Mouse (Mus musculus) heart, embryonic 11.5 days (tissue): Measurements from ENCODE around the gene Cald1. TPM values are rescaled to one million over a fixed set of nuclear protein-coding genes. Genes with fewer than 3 reads are reported as not detected.

Experiments used
- ATAC-seq: fragments of 200-750 bp; cut with Nextera tagmentation; replicated peaks from 2 replicates; pipeline ENCODE4 v1.8.0; 2017; ENCODE audit warnings: moderate library complexity; ENCODE audit not compliant: insufficient number of reproducible peaks, low FRiP score, low TSS enrichment
- H3K27ac ChIP-seq: fragments of 300-500 bp; sonication (generic); 2 replicates; pipeline ENCODE4 v1.5.1; 2014; ENCODE audit warnings: mild to moderate bottlenecking, low read depth, low read length
- H3K27me3 ChIP-seq: fragments of 300-500 bp; sonication (generic); 2 replicates; pipeline ENCODE4 v1.6.1; 2014; ENCODE audit warnings: mild to moderate bottlenecking, low read length, mixed read lengths; ENCODE audit not compliant: control insufficient read depth, insufficient read depth
- H3K36me3 ChIP-seq: fragments of 300-500 bp; sonication (generic); 2 replicates; pipeline ENCODE4 v1.6.1; 2014; ENCODE audit warnings: mild to moderate bottlenecking, low read length, moderate library complexity, mixed read lengths; ENCODE audit not compliant: control insufficient read depth, insufficient read depth
- H3K4me1 ChIP-seq: fragments of 300-500 bp; sonication (generic); 2 replicates; pipeline ENCODE4 v1.6.1; 2014; ENCODE audit warnings: low read length; ENCODE audit not compliant: control insufficient read depth, insufficient read depth
- H3K4me2 ChIP-seq: fragments of 300-500 bp; sonication (generic); 2 replicates; pipeline ENCODE4 v1.6.1; 2014; ENCODE audit warnings: mild to moderate bottlenecking, moderate library complexity
- H3K4me3 ChIP-seq: fragments of 300-500 bp; sonication (generic); 2 replicates; pipeline ENCODE4 v1.5.1; 2014; ENCODE audit warnings: low read depth, low read length
- H3K9ac ChIP-seq: fragments of 300-500 bp; sonication (generic); 2 replicates; pipeline ENCODE4 v1.6.1; 2014; ENCODE audit warnings: mild to moderate bottlenecking, low read depth, low read length, moderate library complexity
- H3K9me3 ChIP-seq: fragments of 300-500 bp; sonication (generic); replicated peaks from 2 replicates; pipeline ENCODE4 v1.6.1; 2016; ENCODE audit warnings: low read length; ENCODE audit not compliant: control insufficient read depth
- WGBS: fragments of 180-500 bp; shearing (Covaris S2); extraction: QIAGEN DNeasy Blood & Tissue Kit; methylation state at CpG from one replicate; pipeline ENCODE4 v1.1.7; 2014; ENCODE audit not compliant: insufficient replicate concordance; 5-methylcytosine and 5-hydroxymethylcytosine counted together
- polyA plus RNA-seq: library from polyadenylated mRNA; unstranded; fragments of >200 nt; fragmentation: Nextera tagmentation; extraction: Ambion mirVana; gene quantifications from 2 replicates; pipeline ENCODE4 v1.2.1, GENCODE M21; 2014

Cald1 gene
- polyA plus RNA-seq, 1 experiment from 2014 or later = 167 TPM

- H3K27ac ChIP-seq = no peak overlapping the region
- no peaks in the 10 kb centered on the region for H3K9me3 ChIP-seq
- H3K36me3 ChIP-seq = no peaks in the 10 kb centered on the region
- no peak overlapping the region for H3K9ac ChIP-seq
- H3K4me1 ChIP-seq = peaks cover 7% of the 10 kb centered on the region; the same call in 1 of the 2 replicates
- no peak for ATAC-seq
- no peak overlapping the region for H3K4me2 ChIP-seq
- no peak overlapping the region for H3K4me3 ChIP-seq
- no peaks in the 10 kb centered on the region for H3K27me3 ChIP-seq
- 54% methylated on average over 6 of the region's 6 CpGs for WGBS
Observed at GRCm38 (mm10) chr6:34662626-34663025, 64.3 kb downstream of the Cald1 start.

GRCm38 (mm10) chr6:34664291-34664690 lies 66.0 kb downstream of the Cald1 start:
- H3K36me3 ChIP-seq = no peaks in the 10 kb centered on the region

GRCm38 (mm10) chr6:34664749-34665148 lies 66.4 kb downstream of the Cald1 start:
- no peak overlapping the region for H3K4me3 ChIP-seq

More at GRCm38 (mm10) chr6:34664291-34664690, 66.0 kb downstream of the Cald1 start:
- peaks cover 7% of the 10 kb centered on the region; the same call in 1 of the 2 replicates for H3K4me1 ChIP-seq
- H3K9ac ChIP-seq = no peak overlapping the region
- no peaks in the 10 kb centered on the region for H3K27me3 ChIP-seq
- 71% methylated on average over 4 of the region's 4 CpGs for WGBS
- ATAC-seq = no peak
- H3K9me3 ChIP-seq = no peaks in the 10 kb centered on the region
- H3K27ac ChIP-seq = no peak overlapping the region
- H3K4me2 ChIP-seq = no peak overlapping the region
- H3K4me3 ChIP-seq = no peak overlapping the region

DNA sequence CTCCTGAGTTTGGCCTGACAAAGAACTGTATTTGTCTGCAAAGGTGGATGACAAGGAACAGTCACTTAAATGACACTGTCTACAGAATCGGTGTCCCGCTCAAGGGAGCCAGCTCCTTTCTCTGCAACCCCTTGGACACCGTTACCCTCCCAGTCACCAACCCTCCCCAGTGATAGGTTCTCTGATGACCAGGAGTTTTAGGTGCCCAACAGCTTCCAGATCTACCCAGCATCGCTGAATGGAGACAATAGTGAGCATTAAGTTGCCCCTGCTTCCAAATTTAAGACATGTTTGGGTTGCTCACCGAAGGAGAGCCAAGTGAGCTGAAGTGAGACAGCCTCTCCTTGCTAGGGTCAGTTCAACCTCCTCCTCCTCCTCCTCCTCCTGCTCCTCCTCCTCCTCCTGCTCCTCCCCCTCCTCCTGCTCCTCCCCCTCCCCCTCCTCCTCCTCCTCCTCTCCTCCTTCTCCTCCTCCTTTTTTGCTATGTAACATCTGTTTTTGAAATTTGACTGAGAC lies 70.5 kb downstream of the Cald1 start:
- H3K9ac ChIP-seq = no peak overlapping the region
- H3K4me3 ChIP-seq = no peak overlapping the region
- H3K4me2 ChIP-seq = no peak overlapping the region
- 86% methylated on average over 5 of the region's 5 CpGs for WGBS
- H3K36me3 ChIP-seq = no peaks in the 10 kb centered on the region
- H3K4me1 ChIP-seq = no peaks in the 10 kb centered on the region
- ATAC-seq = no peak
- H3K9me3 ChIP-seq = no peaks in the 10 kb centered on the region
- H3K27ac ChIP-seq = no peak overlapping the region
- H3K27me3 ChIP-seq = no peaks in the 10 kb centered on the region

More at GRCm38 (mm10) chr6:34664749-34665148, 66.4 kb downstream of the Cald1 start:
- H3K27me3 ChIP-seq = no peaks in the 10 kb centered on the region
- H3K27ac ChIP-seq = no peak overlapping the region
- no peaks in the 10 kb centered on the region for H3K36me3 ChIP-seq
- peaks cover 7% of the 10 kb centered on the region; the same call in 1 of the 2 replicates for H3K4me1 ChIP-seq
- 67% methylated on average over 5 of the region's 5 CpGs for WGBS
- H3K4me2 ChIP-seq = no peak overlapping the region
- no peak overlapping the region for H3K9ac ChIP-seq
- ATAC-seq = no peak
- H3K9me3 ChIP-seq = no peaks in the 10 kb centered on the region

DNA sequence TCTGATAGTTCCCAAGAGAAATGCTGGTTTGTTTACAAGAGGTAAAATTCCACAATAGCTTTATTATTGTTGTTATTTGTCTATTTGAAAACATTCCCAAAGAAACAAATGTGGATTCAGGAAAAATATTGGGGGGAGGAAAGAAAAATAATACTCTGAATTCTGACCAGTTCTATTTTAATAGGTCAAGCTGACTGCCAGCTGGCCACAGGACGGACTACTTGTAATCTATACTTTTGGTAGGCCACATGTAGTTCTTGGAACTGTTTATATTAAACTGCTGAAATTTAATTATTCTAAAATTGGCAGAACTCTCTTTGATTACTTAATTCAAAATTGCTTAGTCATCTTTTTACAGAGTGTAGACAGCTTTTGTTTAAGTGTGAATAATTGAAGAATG lies 73.1 kb downstream of the Cald1 start:
- no peak overlapping the region for H3K27ac ChIP-seq
- H3K9me3 ChIP-seq = no peaks in the 10 kb centered on the region
- H3K4me1 ChIP-seq = peaks cover 3% of the 10 kb centered on the region; the same call in 1 of the 2 replicates
- no peak overlapping the region for H3K9ac ChIP-seq
- H3K4me2 ChIP-seq = no peak overlapping the region
- H3K4me3 ChIP-seq = no peak overlapping the region
- no peaks in the 10 kb centered on the region for H3K27me3 ChIP-seq
- WGBS = 91% methylated on average over 1 of the region's 1 CpGs
- no peak for ATAC-seq
- H3K36me3 ChIP-seq = no peaks in the 10 kb centered on the region

DNA sequence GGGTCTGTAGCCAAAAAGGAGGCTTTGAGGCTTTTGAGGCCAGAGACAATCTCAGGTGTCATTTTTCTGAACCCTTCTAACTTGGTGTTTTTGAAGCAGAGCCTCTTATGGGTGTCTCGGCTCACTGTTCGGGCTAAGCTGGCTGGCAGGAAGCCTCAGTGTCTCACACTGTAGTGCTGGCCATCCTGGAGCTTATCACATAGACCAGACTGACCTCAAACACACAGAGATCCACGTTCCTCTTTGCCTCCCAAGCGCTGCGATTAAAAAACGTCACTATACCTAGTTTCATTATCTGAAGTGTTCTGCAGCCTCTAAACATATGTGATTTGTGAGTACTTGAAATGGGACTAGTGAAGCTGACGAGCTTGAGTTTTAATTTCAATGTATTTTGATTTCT lies 76.1 kb downstream of the Cald1 start:
- Histone ChIP-seq H3K36me3 (no peaks in the 10 kb centered on the region), H3K4me2 (no peak overlapping the region), H3K27ac (no peak overlapping the region), H3K4me3 (no peak overlapping the region), H3K4me1 (peaks cover 3% of the 10 kb centered on the region; the same call in 1 of the 2 replicates), H3K27me3 (no peaks in the 10 kb centered on the region), H3K9me3 (no peaks in the 10 kb centered on the region), H3K9ac (no peak overlapping the region)
- WGBS = 60% methylated on average over 7 of the region's 7 CpGs
- ATAC-seq = no peak

DNA sequence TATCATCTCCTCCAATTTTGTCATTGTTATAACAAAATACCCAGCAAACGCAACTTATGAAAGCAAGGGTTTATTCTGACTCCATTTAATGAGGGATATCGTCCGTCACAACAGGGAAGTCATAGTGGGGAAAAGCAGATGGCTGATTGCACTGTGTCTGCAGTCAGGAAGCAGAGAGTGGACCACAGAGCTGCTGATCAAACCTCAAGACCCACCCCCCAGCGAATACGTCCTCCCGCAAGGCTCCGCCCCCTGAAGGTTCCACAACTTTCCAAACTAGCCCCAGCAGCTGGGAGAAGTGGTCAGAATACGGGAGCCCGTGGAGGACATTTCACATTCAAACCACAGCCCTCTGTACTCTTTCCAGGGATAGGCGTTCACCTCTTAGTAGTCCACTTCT lies 76.6 kb downstream of the Cald1 start:
- ATAC-seq = no peak
- no peaks in the 10 kb centered on the region for H3K36me3 ChIP-seq
- H3K27me3 ChIP-seq = no peaks in the 10 kb centered on the region
- H3K4me1 ChIP-seq = peaks cover 3% of the 10 kb centered on the region; the same call in 1 of the 2 replicates
- no peak overlapping the region for H3K4me2 ChIP-seq
- no peak overlapping the region for H3K9ac ChIP-seq
- H3K9me3 ChIP-seq = no peaks in the 10 kb centered on the region
- WGBS = 75% methylated on average over 10 of the region's 10 CpGs
- H3K4me3 ChIP-seq = no peak overlapping the region
- no peak overlapping the region for H3K27ac ChIP-seq

DNA sequence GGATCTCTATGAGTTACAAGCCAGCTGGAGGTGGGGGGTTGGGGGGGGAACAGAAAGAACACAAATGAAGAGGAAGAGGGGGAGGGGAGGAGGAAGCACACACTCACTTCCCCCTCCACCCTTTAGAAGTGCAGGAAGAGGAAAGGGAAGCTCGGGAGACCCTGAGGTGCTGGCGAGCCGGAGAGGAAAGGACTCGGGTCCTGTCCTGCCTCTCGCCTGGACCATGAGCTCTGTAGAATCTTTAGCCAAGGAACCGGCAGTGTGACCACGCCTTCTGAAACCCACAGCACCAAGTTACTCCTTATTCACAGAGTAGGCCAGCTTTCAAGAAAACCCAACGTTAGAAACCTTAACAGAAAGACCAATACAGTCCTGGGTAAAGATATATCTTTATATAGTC lies 83.8 kb downstream of the Cald1 start:
- 39% methylated on average over 8 of the region's 8 CpGs for WGBS
- no peaks in the 10 kb centered on the region for H3K36me3 ChIP-seq
- H3K4me1 ChIP-seq = peaks cover 11% of the 10 kb centered on the region
- H3K4me2 ChIP-seq = no peak overlapping the region
- ATAC-seq = no peak
- no peak overlapping the region for H3K9ac ChIP-seq
- H3K27me3 ChIP-seq = no peaks in the 10 kb centered on the region
- H3K27ac ChIP-seq = 0 out of 2 replicates have a peak overlapping the region, but pooled peaks have one; percentile 29
- H3K4me3 ChIP-seq = no peak overlapping the region
- H3K9me3 ChIP-seq = no peaks in the 10 kb centered on the region

GRCm38 (mm10) chr6:34684886-34685285 lies 86.6 kb downstream of the Cald1 start:
- no peaks in the 10 kb centered on the region for H3K36me3 ChIP-seq
- WGBS = 19% methylated on average over 8 of the region's 8 CpGs
- H3K4me1 ChIP-seq = peaks cover 14% of the 10 kb centered on the region
- peak overlapping the region; percentile 63; the same call in 1 of the 2 replicates for H3K27ac ChIP-seq
- no peaks in the 10 kb centered on the region for H3K27me3 ChIP-seq
- no peaks in the 10 kb centered on the region for H3K9me3 ChIP-seq
- H3K9ac ChIP-seq = no peak overlapping the region; the same call in 1 of the 2 replicates
- H3K4me3 ChIP-seq = no peak overlapping the region
- H3K4me2 ChIP-seq = peak overlapping the region; percentile 39
- ATAC-seq = no peak
